Mouse (Mus musculus) macrophage (primary cell): Measurements from ENCODE around the gene Xkrx. TPM values are rescaled to one million over a fixed set of nuclear protein-coding genes. Genes with fewer than 3 reads are reported as not detected.
"Not testable (repeated sequence)": the region's sequence is repeated elsewhere in the genome, so short reads cannot be mapped to it uniquely, and the experiment has no call there.

Experiments used
- H3K27ac ChIP-seq: fragments of 350-480 bp; formaldehyde crosslinking; 2 replicates; pipeline ENCODE4 v1.9.0; 2021
- H3K36me3 ChIP-seq: fragments of 350-480 bp; formaldehyde crosslinking; 2 replicates; pipeline ENCODE4 v1.9.0; 2021; ENCODE audit errors: inconsistent target
- H3K4me3 ChIP-seq: fragments of 350-480 bp; formaldehyde crosslinking; 2 replicates; pipeline ENCODE4 v1.9.0; 2021; ENCODE audit errors: inconsistent target
- H3K79me2 ChIP-seq: fragments of 350-480 bp; formaldehyde crosslinking; 2 replicates; pipeline ENCODE4 v1.9.0; 2021; ENCODE audit errors: inconsistent target
- WGBS: methylation state at CpG from one replicate; pipeline ENCODE4 v1.1.7; 2026; ENCODE audit warnings: inconsistent platforms; ENCODE audit not compliant: missing documents; 5-methylcytosine and 5-hydroxymethylcytosine counted together
- polyA plus RNA-seq: library from polyadenylated mRNA; stranded (reverse); fragments of 250-400 nt; gene quantifications from 3 replicates; pipeline ENCODE4 v1.2.4, GENCODE M21; 2018; ENCODE audit warnings: inconsistent platforms
- total RNA-seq, 78 experiments: library from RNA; depleted of rRNA; stranded (reverse); fragments of 250-400 nt; gene quantifications; 1 replicate in 9 of 78; 2 replicates in 24 of 78; 3 replicates in 43 of 78; 4 replicates in 2 of 78; pipeline ENCODE4 v1.2.4; 2018; ENCODE audit warnings: inconsistent platforms in 56 of 78

Gene Xkrx
- 1 to 10 TPM in 22 of 26 experiments, under 1 TPM in 3, not detected in 1; 0.27 to 4.3 (median 2.4) TPM for total RNA-seq (2018; cell fraction: chromatin; rRNA removed)
- total RNA-seq (2018; cell fraction: cytosol; rRNA removed): under 1 TPM; 0.05 to 0.75 (median 0.36) TPM
- total RNA-seq (2018; cell fraction: nucleus; rRNA removed): 1 to 10 TPM in 22 of 26 experiments, under 1 TPM in 4; 0.29 to 4.9 (median 1.9) TPM
- polyA plus RNA-seq: 0.12 to 0.67 TPM (median 0.30 TPM) in 3 replicates

DNA sequence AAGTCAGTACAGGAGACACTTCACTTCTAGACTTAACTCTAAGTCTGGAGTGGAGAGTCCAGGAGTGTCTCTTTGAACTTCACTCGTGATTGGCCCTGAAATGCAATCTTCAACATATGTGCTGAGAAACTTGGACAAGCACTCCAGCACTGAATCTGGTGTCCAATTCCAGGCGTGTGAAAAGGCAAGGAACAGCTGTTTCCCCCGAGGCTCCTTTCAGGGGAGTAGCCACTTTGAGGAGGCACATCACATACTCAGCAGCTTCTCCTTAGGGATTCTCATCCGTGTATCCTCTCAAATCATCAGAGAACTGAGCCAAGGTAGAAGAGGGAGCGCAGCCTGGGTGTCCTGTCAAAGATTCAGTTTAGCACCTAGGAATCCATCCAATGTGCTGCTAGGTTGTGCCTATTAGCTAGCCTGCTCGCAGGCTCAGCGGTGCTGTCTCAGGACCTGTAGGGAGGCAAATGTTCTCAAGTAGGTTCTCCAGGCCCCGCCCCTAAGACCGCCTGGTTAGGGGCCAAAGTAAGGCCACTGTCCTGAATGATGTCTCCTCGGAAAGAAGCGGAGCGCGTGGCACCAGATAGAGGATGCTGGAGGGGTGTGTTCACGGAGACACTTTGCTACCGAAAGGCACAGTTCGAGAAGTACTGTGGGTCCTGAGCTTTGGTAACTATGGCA, at the start of gene Xkrx:
Gene Xkrx (minus strand): TSS at position 34 of the 678 bp plus-strand sequence.
- Histone ChIP-seq H3K27ac (no peak within 1 kb of the TSS), H3K4me3 (no peak within 1 kb of the TSS)
- 78% methylated on average over 16 of the region's 16 CpGs for WGBS

DNA sequence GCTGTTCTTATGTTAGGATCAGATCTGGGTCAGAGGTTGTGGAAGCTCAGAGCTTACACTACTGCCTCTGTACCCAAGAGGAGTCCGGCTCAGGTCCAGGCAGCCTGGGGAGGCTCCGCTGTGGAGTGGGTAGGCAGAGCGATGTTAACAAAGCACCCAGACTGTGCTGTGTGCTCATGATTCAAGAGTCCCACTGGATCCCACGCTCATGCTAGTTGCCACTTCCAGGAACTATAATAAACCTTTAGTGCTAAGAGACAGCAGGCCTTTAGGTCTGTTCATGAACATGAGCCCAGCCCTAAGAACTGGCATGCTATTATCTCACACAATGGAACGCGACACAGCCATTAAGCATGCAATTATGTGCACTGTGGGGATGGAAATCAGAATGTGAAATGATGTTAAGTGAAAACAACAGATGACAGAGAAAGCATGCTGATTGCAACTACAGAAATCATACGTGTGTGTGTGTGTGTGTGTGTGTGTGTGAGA, 49.3 kb upstream of the Xkrx start:
- Histone ChIP-seq H3K4me3 (no peak overlapping the region), H3K27ac (no peak overlapping the region), H3K79me2 (no peaks in the 10 kb centered on the region), H3K36me3 (no peaks in the 10 kb centered on the region)
- 96% methylated on average over 6 of the region's 7 CpGs for WGBS

More for the DNA sequence above, at the start of gene Xkrx:
- no peaks in the 10 kb centered on the region for H3K79me2 ChIP-seq
- no peaks in the 10 kb centered on the region for H3K36me3 ChIP-seq

DNA sequence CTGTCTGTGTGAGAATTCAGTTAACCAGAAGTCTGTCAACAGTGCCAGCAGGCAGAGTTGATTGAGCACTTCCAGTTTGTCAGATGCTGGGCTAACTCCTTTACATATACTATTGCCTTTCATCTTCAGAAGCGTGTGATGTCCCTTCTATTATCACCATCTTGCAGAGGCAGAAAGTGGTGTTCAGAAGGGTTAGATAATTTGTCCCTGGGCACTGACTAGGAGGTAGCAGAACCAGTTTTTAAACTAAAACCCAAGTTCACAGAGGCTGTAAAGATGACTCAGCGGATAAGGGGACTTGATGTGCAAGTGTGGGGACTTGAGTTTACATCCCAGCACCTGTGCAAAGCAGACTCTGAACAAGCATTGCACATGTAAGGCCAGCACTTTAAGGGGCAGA, 46.6 kb upstream of the Xkrx start:
- no peak overlapping the region for H3K4me3 ChIP-seq
- H3K27ac ChIP-seq: no peak overlapping the region
- H3K36me3 ChIP-seq: no peaks in the 10 kb centered on the region
- no peaks in the 10 kb centered on the region for H3K79me2 ChIP-seq
- 86% methylated on average over 2 of the region's 2 CpGs for WGBS

DNA sequence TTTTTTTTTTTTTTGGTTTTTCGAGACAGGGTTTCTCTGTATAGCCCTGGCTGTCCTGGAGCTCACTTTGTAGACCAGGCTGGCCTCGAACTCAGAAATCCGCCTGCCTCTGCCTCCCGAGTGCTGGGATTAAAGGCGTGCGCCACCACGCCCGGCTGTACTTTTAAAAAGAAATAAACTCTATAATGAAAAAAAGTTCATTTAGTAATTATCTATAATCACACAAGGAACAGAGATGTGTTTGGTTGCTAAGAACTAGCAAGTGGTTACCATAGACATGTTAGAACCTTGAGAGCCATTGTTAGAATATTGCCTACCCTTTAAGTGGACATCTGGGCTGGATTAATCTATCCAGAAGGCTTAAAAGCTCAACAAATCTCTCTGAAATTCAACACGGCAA, 25.3 kb upstream of the Xkrx start, which contains the start of gene Arl13a:
Gene Arl13a (plus strand): TSS at position 301 of the 400 bp plus-strand sequence.
- not testable (repeated sequence) for H3K27ac ChIP-seq, H3K36me3 ChIP-seq, H3K4me3 ChIP-seq, H3K79me2 ChIP-seq
- 100% methylated on average over 3 of the region's 9 CpGs for WGBS

DNA sequence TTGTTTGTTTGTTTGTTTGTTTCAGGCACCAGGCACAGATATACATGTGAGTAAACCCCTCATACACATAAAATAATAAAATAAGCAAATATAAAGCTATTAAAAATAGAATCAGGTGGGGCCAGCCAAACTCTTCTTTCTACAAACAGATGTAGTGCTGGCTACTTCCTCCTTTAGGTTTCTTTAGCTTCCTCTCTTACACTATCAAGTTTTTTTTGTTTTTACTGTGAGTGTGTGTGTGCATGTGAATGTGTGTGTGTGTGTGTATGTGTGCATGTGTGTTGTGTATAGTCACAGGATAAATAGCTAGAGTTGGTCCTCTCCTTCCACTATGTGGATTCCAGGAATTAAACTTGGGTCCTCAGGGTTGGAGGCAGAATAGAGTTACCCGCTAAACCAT, 12.8 kb upstream of the Xkrx start:
- no peak overlapping the region for H3K27ac ChIP-seq
- H3K79me2 ChIP-seq: no peaks in the 10 kb centered on the region
- H3K4me3 ChIP-seq: no peak overlapping the region
- 86% methylated on average over 1 of the region's 1 CpGs for WGBS
- H3K36me3 ChIP-seq: no peaks in the 10 kb centered on the region

DNA sequence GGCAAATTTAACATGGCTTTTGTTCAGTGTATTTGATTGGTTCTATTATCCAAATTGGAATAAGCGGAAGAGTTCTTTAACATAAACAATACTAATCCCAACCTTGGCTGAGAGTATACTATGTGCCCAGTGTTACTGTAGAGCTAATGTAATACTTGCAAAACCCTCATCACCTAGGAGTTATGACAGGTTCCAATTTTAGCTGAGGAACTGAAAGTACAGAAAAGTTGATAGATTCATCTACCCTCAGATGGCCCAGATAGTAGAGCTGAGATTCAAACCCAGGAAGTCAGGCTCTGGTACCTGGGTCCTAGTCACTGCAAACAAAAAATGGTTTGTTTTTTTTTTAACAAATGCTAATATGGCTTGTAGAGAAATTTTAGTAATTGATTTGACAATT, 8.7 kb upstream of the Xkrx start:
- WGBS: 100% methylated on average over 1 of the region's 1 CpGs
- no peak overlapping the region for H3K4me3 ChIP-seq
- no peaks in the 10 kb centered on the region for H3K36me3 ChIP-seq
- H3K27ac ChIP-seq: no peak overlapping the region
- no peaks in the 10 kb centered on the region for H3K79me2 ChIP-seq

DNA sequence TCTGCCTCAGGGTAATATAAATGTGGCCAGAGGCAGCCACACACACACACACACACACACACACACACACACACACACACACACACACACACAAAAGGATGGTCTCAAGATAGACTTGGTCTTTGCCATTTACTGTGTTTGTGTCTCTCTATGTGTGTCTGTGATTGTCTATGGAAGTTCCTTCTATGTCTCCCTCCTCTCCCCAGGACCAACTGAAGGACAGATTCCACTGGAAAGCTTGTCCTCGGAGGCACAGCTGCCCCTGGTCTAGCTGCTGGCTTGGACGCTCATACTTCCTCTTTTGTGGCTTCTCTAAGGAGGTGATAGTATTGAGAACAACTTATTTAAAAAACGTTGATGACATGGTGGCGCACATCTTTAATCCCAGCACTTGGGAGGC, 1.6 kb upstream of the Xkrx start:
- Histone ChIP-seq H3K27ac (no peak overlapping the region), H3K79me2 (no peaks in the 10 kb centered on the region), H3K36me3 (no peaks in the 10 kb centered on the region), H3K4me3 (no peak overlapping the region)
- WGBS: 22% methylated on average over 4 of the region's 4 CpGs

DNA sequence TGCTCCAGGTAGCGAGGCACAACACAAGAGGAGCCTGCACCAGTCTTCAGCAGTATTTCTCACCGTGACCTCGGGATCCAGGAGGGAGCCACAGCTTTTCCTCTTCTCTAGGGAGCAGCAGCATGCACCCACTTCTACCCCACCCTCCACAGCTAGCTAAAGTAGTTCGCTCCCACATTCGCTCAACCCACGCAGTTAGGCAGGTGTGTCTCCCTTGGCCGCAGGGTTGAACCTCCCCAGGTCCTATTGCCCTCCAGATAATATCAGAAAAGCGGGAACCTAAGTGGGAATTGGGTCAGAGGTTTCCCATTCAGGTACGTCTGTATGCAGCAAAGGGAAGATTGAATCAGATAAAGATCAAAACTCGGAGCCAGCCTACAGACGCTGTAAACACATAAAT, 950 bp upstream of the Xkrx start:
- no peaks in the 10 kb centered on the region for H3K36me3 ChIP-seq
- WGBS: 40% methylated on average over 11 of the region's 11 CpGs
- no peak overlapping the region for H3K27ac ChIP-seq
- H3K4me3 ChIP-seq: no peak overlapping the region
- H3K79me2 ChIP-seq: no peaks in the 10 kb centered on the region

DNA sequence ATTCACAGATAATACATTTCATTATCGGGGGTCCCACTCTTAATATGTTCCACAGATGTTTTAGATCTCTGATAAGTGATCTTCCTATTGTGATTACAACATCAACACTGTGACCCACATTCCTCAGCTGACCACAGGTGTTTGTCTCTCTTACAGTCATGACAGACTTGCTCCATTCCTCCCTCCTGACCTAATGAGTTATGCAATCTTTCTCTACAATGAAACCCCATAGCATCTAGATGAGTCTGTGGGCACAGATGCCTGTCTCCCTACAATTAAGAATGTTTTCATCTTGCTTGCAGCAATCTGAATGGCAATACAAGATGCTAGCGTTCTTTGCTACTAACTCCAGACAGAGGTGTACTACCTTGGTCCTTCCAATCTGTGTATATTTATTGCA, 1.4 kb downstream of the Xkrx start:
- H3K27ac ChIP-seq: no peak overlapping the region
- H3K36me3 ChIP-seq: no peaks in the 10 kb centered on the region
- no peak overlapping the region for H3K4me3 ChIP-seq
- WGBS: 55% methylated on average over 2 of the region's 2 CpGs
- H3K79me2 ChIP-seq: no peaks in the 10 kb centered on the region

DNA sequence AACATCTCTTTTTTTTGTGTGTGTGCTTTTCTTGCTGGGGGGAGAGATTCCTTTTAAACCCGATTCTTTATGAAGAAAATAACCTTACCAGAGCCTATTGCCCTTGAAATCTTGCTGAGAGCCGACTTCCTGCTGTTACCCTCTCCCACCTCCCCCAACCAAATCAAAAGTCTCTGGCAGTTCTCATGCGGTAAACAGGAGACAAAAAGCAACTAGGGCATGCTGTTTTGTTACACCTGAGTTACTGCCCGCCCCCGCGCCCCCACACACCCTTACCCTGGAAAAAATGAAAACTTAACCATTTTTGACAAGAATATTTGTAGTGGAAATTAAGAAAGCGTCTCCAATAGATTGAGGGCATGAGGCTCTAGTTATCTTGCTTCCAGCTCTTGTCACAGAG, 3.7 kb downstream of the Xkrx start:
- 61% methylated on average over 7 of the region's 7 CpGs for WGBS
- Histone ChIP-seq H3K36me3 (no peaks in the 10 kb centered on the region), H3K79me2 (no peaks in the 10 kb centered on the region), H3K4me3 (no peak overlapping the region), H3K27ac (no peak overlapping the region)

DNA sequence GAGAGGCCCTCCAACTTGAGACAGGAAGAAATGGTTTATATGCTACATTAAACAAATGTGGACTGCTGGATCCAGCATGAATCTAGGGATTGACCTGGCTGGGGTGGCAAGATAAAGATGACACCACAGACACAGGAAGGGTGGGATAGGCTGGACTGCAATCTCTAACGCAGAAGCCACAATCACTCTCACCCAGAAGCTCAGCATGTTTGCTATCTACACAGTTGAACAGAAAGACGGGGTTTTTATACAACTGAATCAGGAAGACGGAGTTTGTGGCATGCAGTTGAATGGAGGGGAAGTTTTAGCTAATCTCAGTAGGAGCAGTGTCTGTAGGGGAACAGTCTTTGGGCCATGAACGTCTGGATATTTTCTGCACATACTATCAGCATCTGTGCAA, 19.9 kb downstream of the Xkrx start:
- no peaks in the 10 kb centered on the region for H3K79me2 ChIP-seq
- H3K36me3 ChIP-seq: no peaks in the 10 kb centered on the region
- H3K27ac ChIP-seq: no peak overlapping the region
- WGBS: 71% methylated on average over 4 of the region's 4 CpGs
- no peak overlapping the region for H3K4me3 ChIP-seq

DNA sequence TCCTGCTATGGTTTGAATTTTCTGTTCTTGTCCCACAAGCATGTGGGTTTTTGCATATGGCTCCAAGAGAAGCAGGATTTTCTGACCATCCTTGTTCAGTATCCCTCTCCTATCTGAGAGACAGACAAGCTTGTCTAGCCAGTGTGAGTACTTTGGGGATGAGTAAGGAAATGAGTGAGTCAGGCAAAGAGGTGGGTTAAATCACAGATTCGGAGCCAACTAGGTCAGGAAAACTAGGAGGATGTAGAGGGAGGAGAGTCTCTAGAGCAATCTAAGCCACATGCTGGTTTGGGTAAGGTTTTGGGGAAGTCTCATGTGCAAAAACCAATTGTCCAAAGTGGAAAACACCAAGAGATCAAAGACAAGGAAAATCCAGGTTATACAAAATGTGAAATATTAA, 20.3 kb downstream of the Xkrx start:
- H3K27ac ChIP-seq: no peak overlapping the region
- H3K4me3 ChIP-seq: no peak overlapping the region
- WGBS: 83% methylated on average over 1 of the region's 1 CpGs
- no peaks in the 10 kb centered on the region for H3K36me3 ChIP-seq
- no peaks in the 10 kb centered on the region for H3K79me2 ChIP-seq

DNA sequence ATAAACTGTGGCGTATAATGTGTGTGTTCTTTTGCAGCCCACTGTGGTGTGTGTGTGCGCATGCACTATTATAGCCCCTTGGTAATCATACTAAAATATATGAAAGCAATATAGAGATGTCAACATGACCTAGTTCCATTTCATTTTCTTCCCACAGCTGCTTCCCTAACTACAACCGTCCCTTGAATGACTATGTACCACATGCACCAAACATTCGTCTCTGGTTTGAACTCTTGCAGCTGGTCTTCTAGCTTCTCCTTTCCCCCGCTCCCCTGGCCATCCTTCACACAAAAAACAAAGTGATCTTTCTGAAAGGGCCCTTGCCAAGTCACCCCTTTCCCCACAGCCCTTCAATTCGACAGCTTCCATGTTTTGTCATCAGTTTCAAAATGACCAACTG, 21.9 kb downstream of the Xkrx start:
- H3K27ac ChIP-seq: no peak overlapping the region
- H3K4me3 ChIP-seq: no peak overlapping the region
- no peaks in the 10 kb centered on the region for H3K36me3 ChIP-seq
- no peaks in the 10 kb centered on the region for H3K79me2 ChIP-seq
- WGBS: 59% methylated on average over 4 of the region's 6 CpGs

DNA sequence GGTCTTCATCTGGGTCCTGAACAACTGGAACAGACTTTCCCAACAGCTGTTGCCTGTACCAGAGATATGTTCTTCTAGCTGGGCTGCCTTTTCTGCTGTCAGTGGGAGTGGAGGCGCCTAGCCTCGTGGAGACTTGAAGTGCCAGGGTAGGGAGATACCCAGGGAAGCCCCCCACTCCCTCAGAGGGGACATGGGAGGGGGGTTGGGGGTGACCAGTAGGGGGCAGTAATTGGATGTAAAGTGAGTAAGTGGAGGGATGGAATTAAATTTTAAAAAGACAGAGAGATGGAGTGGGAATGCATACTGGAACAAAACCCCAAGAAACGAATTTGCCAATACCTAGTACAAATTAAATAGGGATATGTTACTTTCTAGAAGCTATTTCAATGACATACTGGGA, 28.1 kb downstream of the Xkrx start:
- H3K36me3 ChIP-seq: no peaks in the 10 kb centered on the region
- no peak overlapping the region for H3K27ac ChIP-seq
- no peaks in the 10 kb centered on the region for H3K79me2 ChIP-seq
- no peak overlapping the region for H3K4me3 ChIP-seq
- 79% methylated on average over 3 of the region's 3 CpGs for WGBS

DNA sequence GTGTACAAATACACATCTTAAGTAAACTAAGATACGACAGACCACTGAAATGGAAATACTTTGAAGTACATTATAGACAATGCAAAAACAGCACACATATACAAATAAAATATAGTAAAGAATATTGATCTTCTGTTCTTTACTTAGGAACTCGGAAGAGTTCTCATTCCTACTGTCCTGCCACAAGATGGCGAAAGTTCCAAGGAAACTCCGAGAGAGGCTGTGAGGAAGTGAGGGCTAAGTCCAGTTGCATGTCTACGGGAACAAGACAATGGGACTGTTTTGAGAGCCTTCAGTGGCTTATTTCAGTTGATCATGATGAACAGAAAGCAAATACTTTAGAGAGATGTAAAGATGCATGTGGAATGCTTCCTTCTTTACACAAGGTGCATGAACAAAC, 29.6 kb downstream of the Xkrx start:
- Histone ChIP-seq H3K36me3 (no peaks in the 10 kb centered on the region), H3K79me2 (no peaks in the 10 kb centered on the region), H3K27ac (no peak overlapping the region), H3K4me3 (no peak overlapping the region)
- WGBS: 62% methylated on average over 5 of the region's 5 CpGs
